ENCODE assay signal across 15 mouse cellular contexts in the genomic region with DNA sequence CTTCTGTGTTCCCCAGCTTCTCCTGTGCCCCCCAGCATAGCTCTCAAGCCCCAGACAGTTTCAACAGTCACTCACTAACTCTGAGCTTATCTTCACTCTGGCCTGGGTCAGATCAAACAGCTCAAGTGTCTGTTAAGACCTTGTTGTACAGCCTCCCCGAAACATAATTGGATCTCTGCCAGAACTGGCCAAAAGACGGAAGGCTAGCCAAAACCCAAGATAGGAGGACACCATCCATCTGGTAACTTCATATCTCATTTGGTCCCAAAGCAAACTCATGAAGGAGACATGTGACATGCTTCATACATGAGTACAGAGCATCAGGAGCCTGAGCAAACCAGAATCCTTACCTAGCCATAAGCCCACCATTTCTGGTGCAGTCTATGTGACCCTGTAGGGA. TPM values are rescaled to one million over a fixed set of nuclear protein-coding genes. Genes with fewer than 3 reads are reported as not detected.
DNase-seq lines count a peak whose midpoint lies in the region; ATAC-seq and TF ChIP-seq lines count a peak whose summit lies in the region.
"Had no signal": no experiment of that assay in that cellular context is flagged by ENCODE, and none has a peak within 500 bp of the region (broad histone marks: within the 10 kb centered on the region; RNA-seq: fewer than 3 reads in every experiment).

No protein-coding gene starts in this region.

- no peak overlapping the region for H3K4me2 ChIP-seq in forebrain, postnatal 0 days (ENCODE audit: low read depth)
- H3K4me2 ChIP-seq in kidney, postnatal 0 days (ENCODE audit: low read length), result no peak overlapping the region
- H3K4me2 ChIP-seq in heart, embryonic 15.5 days, result peak overlapping the region; percentile 12; the same call in 1 of the 2 replicates
- H3K4me2 ChIP-seq: lung, embryonic 15.5 days; midbrain, embryonic 13.5 days had no signal

- WGBS in forebrain, embryonic 10.5 days, result 83% methylated on average over 2 of the region's 2 CpGs
- 42% methylated on average over 2 of the region's 2 CpGs for WGBS in forebrain, postnatal 0 days
- 42% methylated on average over 2 of the region's 2 CpGs for WGBS in kidney, postnatal 0 days
- WGBS in heart, embryonic 15.5 days, result 17% methylated on average over 2 of the region's 2 CpGs

- peaks cover 51% of the 10 kb centered on the region for H3K27me3 ChIP-seq in forebrain, embryonic 10.5 days (ENCODE audit: poor library complexity, severe bottlenecking)
- no peaks in the 10 kb centered on the region for H3K27me3 ChIP-seq in forebrain, postnatal 0 days (ENCODE audit: insufficient read depth, low read length)
- H3K27me3 ChIP-seq in kidney, postnatal 0 days (ENCODE audit: insufficient read depth, low read length), result no peaks in the 10 kb centered on the region
- peaks cover 18% of the 10 kb centered on the region; the same call in 1 of the 2 replicates for H3K27me3 ChIP-seq in heart, embryonic 15.5 days

- H3K9me3 ChIP-seq in forebrain, embryonic 10.5 days, result no peaks in the 10 kb centered on the region
- H3K9me3 ChIP-seq in forebrain, postnatal 0 days (ENCODE audit: low read length), result no peaks in the 10 kb centered on the region
- H3K9me3 ChIP-seq in kidney, postnatal 0 days (replicated peaks; ENCODE audit: low read length), result no peaks in the 10 kb centered on the region
- H3K9me3 ChIP-seq in heart, embryonic 15.5 days (replicated peaks), result no peaks in the 10 kb centered on the region
- H3K9me3 ChIP-seq: lung, embryonic 15.5 days; midbrain, embryonic 13.5 days had no signal

- peaks cover 56% of the 10 kb centered on the region for H3K4me1 ChIP-seq in forebrain, embryonic 10.5 days
- peaks cover 8% of the 10 kb centered on the region; the same call in 1 of the 2 replicates for H3K4me1 ChIP-seq in forebrain, postnatal 0 days (ENCODE audit: insufficient read depth)
- H3K4me1 ChIP-seq in kidney, postnatal 0 days (replicated peaks; ENCODE audit: insufficient read depth, low read length), result peaks cover 16% of the 10 kb centered on the region
- H3K4me1 ChIP-seq in heart, embryonic 15.5 days (replicated peaks), result peaks cover 32% of the 10 kb centered on the region

- no peak for TF ChIP-seq CTCF in forebrain, postnatal 0 days (IDR thresholded peaks at IDR 0.05; ENCODE audit: low read depth)
- no peak for TF ChIP-seq CTCF in kidney, postnatal 0 days (IDR thresholded peaks at IDR 0.05; ENCODE audit: low read depth)

- ATAC-seq in forebrain, postnatal 0 days, result no peak
- ATAC-seq in kidney, postnatal 0 days (replicated peaks; ENCODE audit: low FRiP score, low read depth), result no peak
- no peak; the same call in 1 of the 2 replicates for ATAC-seq in heart, embryonic 15.5 days (replicated peaks; ENCODE audit: insufficient number of reproducible peaks, insufficient read depth, low FRiP score, low read depth)
- ATAC-seq in CD4-positive, CD25-positive, alpha-beta regulatory T cell, adult 4 months, result no peak

- DNase-seq in forebrain, embryonic 10.5 days (ENCODE audit: extremely low spot score, low spot score), result no peak
- DNase-seq in forebrain, postnatal 0 days, result no peak
- no peak for DNase-seq in kidney, postnatal 0 days (ENCODE audit: low spot score)
- DNase-seq in kidney, adult 11 months, result no peak
- DNase-seq in A20 (ENCODE audit: low read depth, low spot score), result peak; percentile 19
- DNase-seq in cerebellum, adult 9-10 months, result no peak
- DNase-seq: adrenal gland, adult 8-10 months; cerebellum, adult 9-11 months; gastrocnemius, postnatal 14 days had no signal

- H3K4me3 ChIP-seq in forebrain, embryonic 10.5 days, result no peak overlapping the region
- H3K4me3 ChIP-seq in forebrain, postnatal 0 days (ENCODE audit: low read depth, low read length), result no peak overlapping the region
- H3K4me3 ChIP-seq in kidney, postnatal 0 days (replicated peaks; ENCODE audit: low read depth, low read length), result no peak overlapping the region
- no peak overlapping the region for H3K4me3 ChIP-seq in heart, embryonic 15.5 days
- H3K4me3 ChIP-seq: lung, embryonic 15.5 days; midbrain, embryonic 13.5 days had no signal

- H3K9ac ChIP-seq in forebrain, postnatal 0 days, result no peak overlapping the region
- no peak overlapping the region for H3K9ac ChIP-seq in kidney, postnatal 0 days (ENCODE audit: low read depth, low read length)
- no peak overlapping the region for H3K9ac ChIP-seq in heart, embryonic 15.5 days
- H3K9ac ChIP-seq: lung, embryonic 15.5 days; midbrain, embryonic 13.5 days had no signal

- H3K27ac ChIP-seq in forebrain, embryonic 10.5 days, result peak overlapping the region; percentile 31; the same call in 1 of the 2 replicates
- H3K27ac ChIP-seq in forebrain, postnatal 0 days (ENCODE audit: low read depth, low read length), result no peak overlapping the region
- peak overlapping the region; percentile 13; the same call in 1 of the 2 replicates for H3K27ac ChIP-seq in kidney, postnatal 0 days
- H3K27ac ChIP-seq in heart, embryonic 15.5 days, result peak overlapping the region; percentile 46
- H3K27ac ChIP-seq: lung, embryonic 15.5 days; midbrain, embryonic 13.5 days had no signal

- H3K36me3 ChIP-seq in forebrain, embryonic 10.5 days (replicated peaks), result no peaks in the 10 kb centered on the region
- no peaks in the 10 kb centered on the region for H3K36me3 ChIP-seq in forebrain, postnatal 0 days (ENCODE audit: insufficient read depth)
- no peaks in the 10 kb centered on the region for H3K36me3 ChIP-seq in kidney, postnatal 0 days (ENCODE audit: insufficient read depth, low read length)
- H3K36me3 ChIP-seq in heart, embryonic 15.5 days, result no peaks in the 10 kb centered on the region
- H3K36me3 ChIP-seq: lung, embryonic 15.5 days; midbrain, embryonic 13.5 days had no signal

RNA-seq across cellular contexts. Expression of a gene that starts 3.9 kb away (rescaled TPM):
- polyA plus RNA-seq in forebrain, embryonic 10.5 days (2016; fragmentation: Nextera tagmentation; extraction: Ambion mirVana), result 49.9 TPM in 2 replicates
- 4.4 and 4.5 TPM in 2 replicates for total RNA-seq in forebrain, postnatal 0 days (2014; rRNA removed)
- polyA plus RNA-seq in forebrain, postnatal 0 days (2015; fragmentation: Nextera tagmentation; extraction: Ambion mirVana), result 4.3 and 6.8 TPM in 2 replicates
- polyA plus RNA-seq in kidney, postnatal 0 days (2015; fragmentation: Nextera tagmentation; extraction: Ambion mirVana), result 8.7 and 9.6 TPM in 2 replicates
- polyA plus RNA-seq in heart, embryonic 15.5 days (2015; fragmentation: Nextera tagmentation; extraction: Ambion mirVana), result 3.0 and 3.7 TPM in 2 replicates
- 1 to 10 TPM; 2.0 to 4.3 TPM for polyA plus RNA-seq in CD4-positive, CD25-positive, alpha-beta regulatory T cell, adult 4 months (2017; shearing (Covaris generic))

RNA-seq across cellular contexts. Expression of a gene that starts 13.6 kb away (rescaled TPM):
- polyA plus RNA-seq in forebrain, embryonic 10.5 days (2016; fragmentation: Nextera tagmentation; extraction: Ambion mirVana), result 0.30 and 0.33 TPM in 2 replicates
- total RNA-seq in forebrain, postnatal 0 days (2014; rRNA removed), result 10.3 and 11.2 TPM in 2 replicates
- polyA plus RNA-seq in forebrain, postnatal 0 days (2015; fragmentation: Nextera tagmentation; extraction: Ambion mirVana), result 4.5 and 6.3 TPM in 2 replicates
- 4.1 and 5.0 TPM in 2 replicates for polyA plus RNA-seq in kidney, postnatal 0 days (2015; fragmentation: Nextera tagmentation; extraction: Ambion mirVana)
- 0.33 and 0.68 TPM in 2 replicates for polyA plus RNA-seq in heart, embryonic 15.5 days (2015; fragmentation: Nextera tagmentation; extraction: Ambion mirVana)
- under 1 TPM in 1 of 2 experiments, not detected in 1; 0.07 TPM for polyA plus RNA-seq in CD4-positive, CD25-positive, alpha-beta regulatory T cell, adult 4 months (2017; shearing (Covaris generic))
- total RNA-seq: hematopoietic stem cell, adult 5-6 weeks had no signal
- polyA plus RNA-seq: inflammation-experienced regulatory T-cells, adult 6 months had no signal
